Mouse (Mus musculus) neural tube, embryonic 15.5 days (tissue): ENCODE results near the gene Mt4. TPM values are rescaled to one million over a fixed set of nuclear protein-coding genes. Genes with fewer than 3 reads are reported as not detected.

Source experiments
- ATAC-seq: fragments of 200-750 bp; cut with Nextera tagmentation; 2 replicates; pipeline ENCODE4 v1.8.0; 2017; ENCODE audit warnings: mild to moderate bottlenecking, moderate TSS enrichment, moderate library complexity; ENCODE audit not compliant: low FRiP score
- H3K27ac ChIP-seq: fragments of 300-500 bp; sonication (generic); replicated peaks from 2 replicates; pipeline ENCODE4 v1.5.1; 2015; ENCODE audit warnings: mild to moderate bottlenecking, inconsistent platforms
- H3K27me3 ChIP-seq: fragments of 300-500 bp; sonication (generic); replicated peaks from 2 replicates; pipeline ENCODE4 v1.6.1; 2015; ENCODE audit warnings: inconsistent platforms
- H3K36me3 ChIP-seq: fragments of 300-500 bp; sonication (generic); 2 replicates; pipeline ENCODE4 v1.6.1; 2015; ENCODE audit warnings: inconsistent platforms
- H3K4me1 ChIP-seq: fragments of 300-500 bp; sonication (generic); 2 replicates; pipeline ENCODE4 v1.6.1; 2015; ENCODE audit warnings: inconsistent platforms
- H3K4me2 ChIP-seq: fragments of 300-500 bp; sonication (generic); 2 replicates; pipeline ENCODE4 v1.6.1; 2015; ENCODE audit warnings: inconsistent platforms, mild to moderate bottlenecking, moderate library complexity
- H3K4me3 ChIP-seq: fragments of 300-500 bp; sonication (generic); replicated peaks from 2 replicates; pipeline ENCODE4 v1.5.1; 2015; ENCODE audit warnings: mild to moderate bottlenecking, inconsistent platforms
- H3K9ac ChIP-seq: fragments of 300-500 bp; sonication (generic); replicated peaks from 2 replicates; pipeline ENCODE4 v1.6.1; 2015; ENCODE audit warnings: mild to moderate bottlenecking, inconsistent platforms
- H3K9me3 ChIP-seq: fragments of 300-500 bp; sonication (generic); replicated peaks from 2 replicates; pipeline ENCODE4 v1.6.1; 2016; ENCODE audit warnings: inconsistent platforms
- WGBS: fragments of 180-500 bp; shearing (Covaris S2); methylation state at CpG from one replicate; pipeline ENCODE4 v1.1.7; 2015; ENCODE audit warnings: mixed read lengths; 5-methylcytosine and 5-hydroxymethylcytosine counted together
- polyA plus RNA-seq: library from polyadenylated mRNA; unstranded; fragments of >200 nt; fragmentation: Nextera tagmentation; extraction: Ambion mirVana; gene quantifications from 2 replicates; pipeline ENCODE4 v1.2.1, GENCODE M21; 2015

Mt4 gene
- polyA plus RNA-seq: not detected in 2 replicates

GRCm38 (mm10) chr8:94136933-94137332 is at the start of gene Mt4:
TSS of gene Mt4 (plus strand) at chr8:94137197.
- H3K9ac ChIP-seq: no peak within 1 kb of the TSS
- no peaks in the 10 kb centered on the region for H3K36me3 ChIP-seq
- ATAC-seq: no peak
- no peaks in the 10 kb centered on the region for H3K27me3 ChIP-seq
- H3K4me3 ChIP-seq: no peak within 1 kb of the TSS
- no peak within 1 kb of the TSS for H3K4me2 ChIP-seq
- H3K9me3 ChIP-seq: no peaks in the 10 kb centered on the region
- 53% methylated on average over 6 of the region's 6 CpGs for WGBS
- no peak within 1 kb of the TSS for H3K27ac ChIP-seq
- H3K4me1 ChIP-seq: no peaks in the 10 kb centered on the region

GRCm38 (mm10) chr8:94087964-94088363 is 49.0 kb upstream of the Mt4 start:
- Histone ChIP-seq H3K4me2 (no peak overlapping the region), H3K9me3 (no peaks in the 10 kb centered on the region), H3K27ac (no peak overlapping the region), H3K27me3 (no peaks in the 10 kb centered on the region), H3K36me3 (peaks cover 23% of the 10 kb centered on the region), H3K4me1 (no peaks in the 10 kb centered on the region), H3K4me3 (no peak overlapping the region), H3K9ac (no peak overlapping the region)
- no peak for ATAC-seq
- WGBS: 66% methylated on average over 9 of the region's 9 CpGs

GRCm38 (mm10) chr8:94089715-94090114 is 47.3 kb upstream of the Mt4 start:
- Histone ChIP-seq H3K4me2 (no peak overlapping the region), H3K36me3 (peaks cover 19% of the 10 kb centered on the region), H3K4me1 (no peaks in the 10 kb centered on the region), H3K9ac (no peak overlapping the region), H3K27me3 (no peaks in the 10 kb centered on the region), H3K4me3 (no peak overlapping the region), H3K9me3 (no peaks in the 10 kb centered on the region), H3K27ac (no peak overlapping the region)
- ATAC-seq: no peak
- 67% methylated on average over 6 of the region's 6 CpGs for WGBS

- no peak for ATAC-seq
- H3K4me3 ChIP-seq: no peak overlapping the region
- H3K4me1 ChIP-seq: peaks cover 12% of the 10 kb centered on the region
- H3K36me3 ChIP-seq: peaks cover 11% of the 10 kb centered on the region
- 88% methylated on average over 9 of the region's 9 CpGs for WGBS
- no peak overlapping the region for H3K4me2 ChIP-seq
- H3K9me3 ChIP-seq: no peaks in the 10 kb centered on the region
- H3K27me3 ChIP-seq: no peaks in the 10 kb centered on the region
- no peak overlapping the region for H3K9ac ChIP-seq
- no peak overlapping the region for H3K27ac ChIP-seq
Observed at GRCm38 (mm10) chr8:94092848-94093247, 44.1 kb upstream of the Mt4 start.

- 87% methylated on average over 6 of the region's 6 CpGs for WGBS
- Histone ChIP-seq H3K9me3 (no peaks in the 10 kb centered on the region), H3K4me1 (peaks cover 16% of the 10 kb centered on the region), H3K4me2 (no peak overlapping the region), H3K27me3 (no peaks in the 10 kb centered on the region), H3K27ac (no peak overlapping the region), H3K4me3 (no peak overlapping the region), H3K9ac (no peak overlapping the region), H3K36me3 (peaks cover 4% of the 10 kb centered on the region; the same call in 1 of the 2 replicates)
- ATAC-seq: no peak
Observed at GRCm38 (mm10) chr8:94094281-94094680, 42.7 kb upstream of the Mt4 start.

GRCm38 (mm10) chr8:94098081-94098974 is 38.7 kb upstream of the Mt4 start, which contains the start of gene Bbs2:
TSS of gene Bbs2 (minus strand) at chr8:94098928.
- Histone ChIP-seq H3K4me2 (peak within 1 kb of the TSS; percentile 77), H3K4me1 (peaks cover 19% of the 10 kb centered on the region), H3K36me3 (no peaks in the 10 kb centered on the region), H3K27me3 (no peaks in the 10 kb centered on the region), H3K27ac (peak within 1 kb of the TSS; percentile 91), H3K4me3 (peak within 1 kb of the TSS; percentile 50), H3K9me3 (no peaks in the 10 kb centered on the region), H3K9ac (peak within 1 kb of the TSS; percentile 52)
- WGBS: under 1% methylated on average over 61 of the region's 61 CpGs
- ATAC-seq: peak; percentile 99

- H3K9ac ChIP-seq: peak overlapping the region; percentile 52
- H3K4me3 ChIP-seq: peak overlapping the region; percentile 50
- no peak for ATAC-seq
- peaks cover 19% of the 10 kb centered on the region for H3K4me1 ChIP-seq
- peak overlapping the region; percentile 91 for H3K27ac ChIP-seq
- peak overlapping the region; percentile 77 for H3K4me2 ChIP-seq
- H3K36me3 ChIP-seq: no peaks in the 10 kb centered on the region
- H3K27me3 ChIP-seq: no peaks in the 10 kb centered on the region
- no peaks in the 10 kb centered on the region for H3K9me3 ChIP-seq
- WGBS: 23% methylated on average over 4 of the region's 4 CpGs
Observed at GRCm38 (mm10) chr8:94098996-94099395, 38.0 kb upstream of the Mt4 start.

- no peak for ATAC-seq
- Histone ChIP-seq H3K27ac (no peak overlapping the region), H3K9ac (no peak overlapping the region), H3K9me3 (no peaks in the 10 kb centered on the region), H3K27me3 (no peaks in the 10 kb centered on the region), H3K4me1 (peaks cover 3% of the 10 kb centered on the region), H3K4me3 (no peak overlapping the region), H3K4me2 (no peak overlapping the region), H3K36me3 (no peaks in the 10 kb centered on the region)
- 56% methylated on average over 5 of the region's 5 CpGs for whole genome bisulfite sequencing
Observed at GRCm38 (mm10) chr8:94104146-94104545, 32.9 kb upstream of the Mt4 start.

- Histone ChIP-seq H3K4me3 (no peak overlapping the region), H3K27ac (no peak overlapping the region), H3K9me3 (no peaks in the 10 kb centered on the region), H3K4me2 (no peak overlapping the region), H3K36me3 (no peaks in the 10 kb centered on the region), H3K27me3 (no peaks in the 10 kb centered on the region), H3K4me1 (no peaks in the 10 kb centered on the region), H3K9ac (no peak overlapping the region)
- no peak for ATAC-seq
- 75% methylated on average over 3 of the region's 3 CpGs for WGBS
Observed at GRCm38 (mm10) chr8:94107871-94108270, 29.1 kb upstream of the Mt4 start.

- H3K27me3 ChIP-seq: no peaks in the 10 kb centered on the region
- H3K4me2 ChIP-seq: no peak overlapping the region
- no peak overlapping the region for H3K9ac ChIP-seq
- no peaks in the 10 kb centered on the region for H3K36me3 ChIP-seq
- no peaks in the 10 kb centered on the region for H3K9me3 ChIP-seq
- H3K4me3 ChIP-seq: no peak overlapping the region
- H3K27ac ChIP-seq: no peak overlapping the region
- no peaks in the 10 kb centered on the region for H3K4me1 ChIP-seq
- ATAC-seq: no peak
- 79% methylated on average over 6 of the region's 6 CpGs for WGBS
Observed at GRCm38 (mm10) chr8:94109396-94109795, 27.6 kb upstream of the Mt4 start.

GRCm38 (mm10) chr8:94109835-94110234 is 27.2 kb upstream of the Mt4 start:
- 79% methylated on average over 5 of the region's 5 CpGs for WGBS
- Histone ChIP-seq H3K4me3 (no peak overlapping the region), H3K36me3 (no peaks in the 10 kb centered on the region), H3K9me3 (no peaks in the 10 kb centered on the region), H3K9ac (no peak overlapping the region), H3K27ac (no peak overlapping the region), H3K4me1 (no peaks in the 10 kb centered on the region), H3K27me3 (no peaks in the 10 kb centered on the region), H3K4me2 (no peak overlapping the region)
- ATAC-seq: no peak

- 66% methylated on average over 6 of the region's 6 CpGs for WGBS
- no peak for ATAC-seq
- Histone ChIP-seq H3K27me3 (no peaks in the 10 kb centered on the region), H3K4me1 (no peaks in the 10 kb centered on the region), H3K9me3 (no peaks in the 10 kb centered on the region), H3K4me2 (no peak overlapping the region), H3K36me3 (no peaks in the 10 kb centered on the region), H3K4me3 (no peak overlapping the region), H3K27ac (no peak overlapping the region), H3K9ac (no peak overlapping the region)
Observed at GRCm38 (mm10) chr8:94110526-94111177, 26.3 kb upstream of the Mt4 start.
